Mouse (Mus musculus) embryonic facial prominence, embryonic 10.5 days (tissue): Measurements from ENCODE around the gene Apoc4. TPM values are rescaled to one million over a fixed set of nuclear protein-coding genes. Genes with fewer than 3 reads are reported as not detected.
A peak's percentile ranks its signal among the peaks of the same experiment; 100 is the strongest.

Source experiments
- DNase-seq: peaks from one replicate; pipeline ENCODE4 v3.0.0-alpha.2; 2017; ENCODE audit warnings: low spot score
- H3K27ac ChIP-seq: fragments of 300-500 bp; sonication (generic); replicated peaks from 2 replicates; pipeline ENCODE4 v1.5.1; 2016; ENCODE audit warnings: mild to moderate bottlenecking
- H3K27me3 ChIP-seq: fragments of 300-500 bp; sonication (generic); replicated peaks from 2 replicates; pipeline ENCODE4 v1.6.1; 2016; ENCODE audit warnings: low read depth, mild to moderate bottlenecking; ENCODE audit not compliant: poor library complexity, severe bottlenecking
- H3K36me3 ChIP-seq: fragments of 300-500 bp; sonication (generic); replicated peaks from 2 replicates; pipeline ENCODE4 v1.6.1; 2016; ENCODE audit warnings: mild to moderate bottlenecking, moderate library complexity
- H3K4me1 ChIP-seq: fragments of 300-500 bp; sonication (generic); 2 replicates; pipeline ENCODE4 v1.6.1; 2016
- H3K4me3 ChIP-seq: fragments of 300-500 bp; sonication (generic); 2 replicates; pipeline ENCODE4 v1.5.1; 2016; ENCODE audit warnings: mild to moderate bottlenecking, moderate library complexity
- H3K9me3 ChIP-seq: fragments of 300-500 bp; sonication (generic); 2 replicates; pipeline ENCODE4 v1.6.1; 2016; ENCODE audit warnings: mild to moderate bottlenecking
- WGBS: fragments of 180-500 bp; shearing (Covaris S2); methylation state at CpG from one replicate; pipeline ENCODE4 v1.1.7; 2016; 5-methylcytosine and 5-hydroxymethylcytosine counted together
- polyA plus RNA-seq: library from polyadenylated mRNA; unstranded; fragments of >200 nt; fragmentation: Nextera tagmentation; extraction: Ambion mirVana; gene quantifications from 2 replicates; pipeline ENCODE4 v1.2.1, GENCODE M21; 2016

Gene Apoc4
- polyA plus RNA-seq, 1 experiment from 2014 or later, result not detected

DNA sequence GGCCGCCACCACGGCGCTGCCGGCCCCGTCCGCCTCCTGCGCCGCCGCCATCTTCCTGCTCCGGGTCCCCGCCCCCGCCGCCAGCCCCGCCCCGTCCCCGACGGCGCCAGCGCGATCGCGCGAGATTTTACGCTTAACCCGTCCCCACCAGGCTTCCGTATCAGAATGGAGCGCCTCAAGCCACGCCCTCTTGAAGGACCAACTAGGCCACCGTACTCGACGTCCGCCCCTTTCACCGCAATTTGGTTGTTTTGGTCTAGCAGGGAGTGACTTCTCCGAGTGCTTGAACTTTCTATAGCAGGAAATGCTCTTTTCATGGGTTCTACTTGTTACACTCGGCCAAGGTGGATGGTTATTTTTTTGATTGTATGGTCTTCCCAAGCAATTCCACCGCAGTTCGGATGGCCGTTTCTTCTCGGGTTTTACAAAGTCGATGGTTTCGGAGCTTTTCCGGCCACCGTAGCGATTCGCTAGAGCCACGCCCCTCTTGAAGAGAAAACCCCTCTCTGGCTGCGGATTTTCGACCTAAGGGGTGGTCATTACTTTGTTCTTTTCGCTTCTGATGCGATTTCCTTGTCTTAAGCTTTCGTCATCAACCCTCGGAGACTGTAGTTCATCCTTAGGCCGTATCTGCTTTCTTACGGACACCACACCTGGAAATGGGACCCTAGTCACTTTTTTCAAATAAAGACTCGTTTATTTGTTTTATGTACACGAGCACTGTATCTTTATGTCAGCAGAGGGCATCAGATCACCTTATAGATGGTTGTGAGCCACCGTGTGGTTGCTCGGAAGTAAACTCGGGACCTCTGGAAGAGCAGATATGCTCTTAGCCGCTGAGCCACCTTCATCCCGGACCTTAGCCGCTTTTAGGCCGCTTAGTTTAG, 16.1 kb downstream of the Apoc4 start, which contains the start of gene Clptm1:
TSS of gene Clptm1 (minus strand) at position 79 of the 887 bp plus-strand sequence.
- Histone ChIP-seq H3K9me3 (no peaks in the 10 kb centered on the region), H3K4me3 (peak within 1 kb of the TSS; percentile 93), H3K4me1 (peaks cover 27% of the 10 kb centered on the region), H3K27ac (peak within 1 kb of the TSS; percentile 92), H3K36me3 (peaks cover 29% of the 10 kb centered on the region), H3K27me3 (no peaks in the 10 kb centered on the region)
- peak; percentile 99 for DNase-seq
- under 1% methylated on average over 63 of the region's 63 CpGs for WGBS

- H3K4me1 ChIP-seq, result peaks cover 24% of the 10 kb centered on the region
- DNase-seq, result no peak
- no peaks in the 10 kb centered on the region for H3K27me3 ChIP-seq
- no peaks in the 10 kb centered on the region for H3K9me3 ChIP-seq
- under 1% methylated on average over 37 of the region's 37 CpGs for WGBS
- peaks cover 36% of the 10 kb centered on the region for H3K36me3 ChIP-seq
- H3K27ac ChIP-seq, result peak overlapping the region; percentile 92
- peak overlapping the region; percentile 93 for H3K4me3 ChIP-seq
Measured at GRCm38 (mm10) chr7:19664455-19664954, 16.8 kb downstream of the Apoc4 start.

GRCm38 (mm10) chr7:19663940-19664339, 17.3 kb downstream of the Apoc4 start:
- H3K9me3 ChIP-seq, result no peaks in the 10 kb centered on the region
- H3K27ac ChIP-seq, result peak overlapping the region; percentile 92
- DNase-seq, result no peak
- H3K27me3 ChIP-seq, result no peaks in the 10 kb centered on the region
- WGBS, result 17% methylated on average over 8 of the region's 8 CpGs
- peaks cover 18% of the 10 kb centered on the region for H3K4me1 ChIP-seq
- H3K4me3 ChIP-seq, result peak overlapping the region; percentile 93
- H3K36me3 ChIP-seq, result peaks cover 41% of the 10 kb centered on the region

GRCm38 (mm10) chr7:19652614-19653013, 28.7 kb downstream of the Apoc4 start:
- no peaks in the 10 kb centered on the region for H3K27me3 ChIP-seq
- H3K9me3 ChIP-seq, result no peaks in the 10 kb centered on the region
- no peak overlapping the region for H3K27ac ChIP-seq
- peaks cover 99% of the 10 kb centered on the region for H3K36me3 ChIP-seq
- no peak overlapping the region for H3K4me3 ChIP-seq
- DNase-seq, result no peak
- no peaks in the 10 kb centered on the region for H3K4me1 ChIP-seq
- WGBS, result 98% methylated on average over 2 of the region's 2 CpGs

- no peak for DNase-seq
- 92% methylated on average over 6 of the region's 6 CpGs for WGBS
- Histone ChIP-seq H3K4me3 (no peak overlapping the region), H3K9me3 (no peaks in the 10 kb centered on the region), H3K27me3 (no peaks in the 10 kb centered on the region), H3K36me3 (peaks cover 99% of the 10 kb centered on the region), H3K4me1 (no peaks in the 10 kb centered on the region), H3K27ac (no peak overlapping the region)
Measured at GRCm38 (mm10) chr7:19651063-19651786, 30.1 kb downstream of the Apoc4 start.

DNA sequence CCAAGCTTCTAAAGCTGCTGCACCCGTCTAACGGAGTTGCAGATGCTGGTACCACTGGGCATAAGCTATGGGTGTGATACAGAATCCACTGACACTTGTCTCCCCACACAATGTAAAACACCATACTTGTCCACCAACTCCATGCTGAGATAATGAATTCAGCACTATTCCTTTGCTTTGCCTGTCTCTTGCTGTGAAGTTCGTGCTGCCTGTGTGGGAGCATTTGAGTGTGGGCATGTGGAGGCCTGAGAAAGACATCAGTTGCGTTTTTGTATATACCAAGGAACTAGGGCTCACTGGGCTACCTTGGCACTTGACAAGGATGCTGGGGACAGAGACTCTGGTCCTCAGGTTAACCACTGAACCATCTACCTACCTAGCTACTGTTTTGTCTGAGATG, 40.1 kb downstream of the Apoc4 start:
- Histone ChIP-seq H3K4me1 (no peaks in the 10 kb centered on the region), H3K27me3 (no peaks in the 10 kb centered on the region), H3K9me3 (no peaks in the 10 kb centered on the region), H3K36me3 (peaks cover 100% of the 10 kb centered on the region), H3K27ac (no peak overlapping the region), H3K4me3 (no peak overlapping the region)
- 93% methylated on average over 4 of the region's 4 CpGs for WGBS
- no peak for DNase-seq

GRCm38 (mm10) chr7:19635074-19635827, 46.0 kb downstream of the Apoc4 start:
- no peak overlapping the region for H3K4me3 ChIP-seq
- no peak overlapping the region for H3K27ac ChIP-seq
- H3K36me3 ChIP-seq, result peaks cover 86% of the 10 kb centered on the region
- no peaks in the 10 kb centered on the region for H3K4me1 ChIP-seq
- no peaks in the 10 kb centered on the region for H3K9me3 ChIP-seq
- 89% methylated on average over 11 of the region's 11 CpGs for WGBS
- DNase-seq, result no peak
- no peaks in the 10 kb centered on the region for H3K27me3 ChIP-seq

GRCm38 (mm10) chr7:19634591-19634990, 46.7 kb downstream of the Apoc4 start:
- 95% methylated on average over 2 of the region's 2 CpGs for WGBS
- H3K27me3 ChIP-seq, result no peaks in the 10 kb centered on the region
- H3K27ac ChIP-seq, result no peak overlapping the region
- peaks cover 79% of the 10 kb centered on the region for H3K36me3 ChIP-seq
- H3K4me3 ChIP-seq, result no peak overlapping the region
- no peak for DNase-seq
- peaks cover 3% of the 10 kb centered on the region; the same call in 1 of the 2 replicates for H3K4me1 ChIP-seq
- H3K9me3 ChIP-seq, result no peaks in the 10 kb centered on the region

- Histone ChIP-seq H3K9me3 (no peaks in the 10 kb centered on the region), H3K27ac (no peak overlapping the region), H3K36me3 (peaks cover 72% of the 10 kb centered on the region), H3K4me3 (no peak overlapping the region), H3K27me3 (no peaks in the 10 kb centered on the region), H3K4me1 (peaks cover 8% of the 10 kb centered on the region; the same call in 1 of the 2 replicates)
- DNase-seq, result no peak
- 92% methylated on average over 15 of the region's 15 CpGs for WGBS
Measured at GRCm38 (mm10) chr7:19633855-19634254, 47.4 kb downstream of the Apoc4 start.

DNA sequence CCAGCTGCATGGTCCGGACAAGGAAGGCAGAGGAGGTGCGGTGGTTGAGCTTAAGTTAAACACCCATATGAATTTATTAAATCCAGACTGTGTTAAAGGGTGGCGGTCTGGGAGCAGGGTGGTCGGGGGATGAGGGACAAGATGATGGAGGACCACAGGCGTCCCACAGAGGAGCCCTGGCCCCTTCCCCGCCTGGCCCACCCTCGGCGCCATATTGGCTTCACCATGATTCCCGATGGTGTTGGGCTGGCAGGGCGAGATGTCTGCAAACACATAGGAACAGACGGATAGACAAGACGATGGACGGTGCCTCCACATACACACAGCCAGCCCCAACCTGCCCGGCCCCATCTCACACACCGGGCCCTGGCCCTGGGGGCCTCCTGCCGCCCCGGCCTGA, 48.1 kb downstream of the Apoc4 start:
- H3K4me3 ChIP-seq, result no peak overlapping the region
- H3K9me3 ChIP-seq, result no peaks in the 10 kb centered on the region
- WGBS, result 93% methylated on average over 17 of the region's 17 CpGs
- H3K36me3 ChIP-seq, result peaks cover 65% of the 10 kb centered on the region
- H3K27me3 ChIP-seq, result no peaks in the 10 kb centered on the region
- H3K4me1 ChIP-seq, result peaks cover 14% of the 10 kb centered on the region
- no peak overlapping the region for H3K27ac ChIP-seq
- no peak for DNase-seq

GRCm38 (mm10) chr7:19632720-19633119, 48.6 kb downstream of the Apoc4 start:
- Histone ChIP-seq H3K27me3 (no peaks in the 10 kb centered on the region), H3K4me1 (peaks cover 15% of the 10 kb centered on the region), H3K4me3 (no peak overlapping the region; the same call in 1 of the 2 replicates), H3K27ac (no peak overlapping the region), H3K9me3 (no peaks in the 10 kb centered on the region), H3K36me3 (peaks cover 61% of the 10 kb centered on the region)
- no peak for DNase-seq

DNA sequence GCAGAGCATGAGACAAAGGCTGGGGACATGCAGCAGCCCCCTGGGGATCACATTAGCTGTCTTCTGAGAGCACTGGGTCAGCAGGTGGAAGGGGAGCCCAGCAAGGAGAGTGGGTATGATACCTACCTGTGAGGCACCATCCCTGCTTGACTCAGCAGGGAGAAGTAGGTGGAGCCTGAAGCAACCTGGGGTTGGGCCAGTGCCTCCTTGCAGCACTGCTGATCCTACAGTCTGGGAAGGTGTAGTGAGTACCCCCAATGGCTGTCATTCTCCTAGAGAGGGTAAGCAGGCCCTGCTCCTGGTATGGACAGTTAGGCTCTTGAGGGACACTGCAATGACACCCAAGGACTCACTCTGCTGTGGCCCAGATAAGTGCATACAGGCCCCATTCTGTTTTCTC, 49.0 kb downstream of the Apoc4 start:
- Histone ChIP-seq H3K4me3 (no peak overlapping the region; the same call in 1 of the 2 replicates), H3K27me3 (no peaks in the 10 kb centered on the region), H3K27ac (no peak overlapping the region), H3K36me3 (peaks cover 56% of the 10 kb centered on the region), H3K9me3 (no peaks in the 10 kb centered on the region), H3K4me1 (peaks cover 15% of the 10 kb centered on the region)
- DNase-seq, result no peak
